26 mouse cellular contexts compared by ENCODE assay signal in the genomic region with DNA sequence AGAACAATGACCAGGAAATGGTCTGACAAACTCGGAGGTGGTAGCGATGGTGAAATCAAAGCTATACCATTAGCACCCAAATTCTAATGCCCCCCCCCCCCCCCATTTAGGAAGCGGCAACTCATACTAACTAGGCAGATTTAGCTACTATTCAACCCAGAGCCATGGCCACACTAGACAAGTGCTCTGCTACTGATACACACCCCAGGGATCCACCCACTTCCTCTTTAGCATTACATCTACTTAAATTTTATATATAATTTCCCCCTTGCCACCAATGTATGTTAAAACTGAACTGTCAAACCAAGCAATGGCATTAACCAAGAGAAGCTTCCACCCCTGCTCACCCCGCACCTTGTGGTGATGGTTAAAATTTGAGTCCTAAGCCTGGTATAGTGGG.
DNase-seq lines count a peak whose midpoint lies in the region; ATAC-seq and TF ChIP-seq lines count a peak whose summit lies in the region.
"Had no signal": no experiment of that assay in that cellular context is flagged by ENCODE, and none has a peak within 500 bp of the region (broad histone marks: within the 10 kb centered on the region; RNA-seq: fewer than 3 reads in every experiment).

No protein-coding gene starts in this region.

- H3K4me3 ChIP-seq in MEL (ENCODE audit: control insufficient read depth in 1 of 2, insufficient read depth in 1 of 2, low read depth in 2 of 2, low read length in 2 of 2) = no peak overlapping the region
- no peak overlapping the region for H3K4me3 ChIP-seq in midbrain, embryonic 13.5 days (replicated peaks)
- H3K4me3 ChIP-seq: embryonic facial prominence, embryonic 10.5 days; embryonic facial prominence, embryonic 13.5 days; erythroblast, embryonic 14.5 days; forebrain, embryonic 12.5 days; hindbrain, embryonic 12.5 days; hindbrain, embryonic 15.5 days had no signal

- no peaks in the 10 kb centered on the region for H3K9me3 ChIP-seq in MEL (replicated peaks; ENCODE audit: insufficient read depth, low read length)
- no peaks in the 10 kb centered on the region for H3K9me3 ChIP-seq in midbrain, embryonic 13.5 days
- H3K9me3 ChIP-seq: embryonic facial prominence, embryonic 10.5 days; embryonic facial prominence, embryonic 13.5 days; forebrain, embryonic 12.5 days; hindbrain, embryonic 12.5 days; hindbrain, embryonic 15.5 days had no signal

- H3K4me2 ChIP-seq in midbrain, embryonic 13.5 days (replicated peaks) = no peak overlapping the region
- H3K4me2 ChIP-seq: embryonic facial prominence, embryonic 13.5 days; forebrain, embryonic 12.5 days; heart, embryonic 11.5 days; hindbrain, embryonic 12.5 days; hindbrain, embryonic 15.5 days had no signal

- DNase-seq in MEL (ENCODE audit: low read depth, low spot score) = peak; percentile 70
- DNase-seq in MEL-GATA-1-ER (ENCODE audit: extremely low read depth, low read depth) = peak; percentile 61
- no peak for DNase-seq in right cerebral cortex, postnatal 10 days (ENCODE audit: low spot score in 2 of 2)
- DNase-seq in spleen, adult 12 weeks (ENCODE audit: low spot score) = no peak
- DNase-seq: adrenal gland, postnatal 10 days; adrenal gland, postnatal 36 days; cerebellum, adult 18-20 months; cerebellum, adult 9-10 months; cerebellum, postnatal 25 days; embryo, embryonic 11 days; gastrocnemius, postnatal 10 days; gastrocnemius, postnatal 36 days; heart, adult 11 months had no signal

- no peaks in the 10 kb centered on the region for H3K79me2 ChIP-seq in MEL (ENCODE audit: control insufficient read depth, insufficient read depth, low read length, poor library complexity)

- H3K27me3 ChIP-seq in MEL (ENCODE audit: control insufficient read depth in 1 of 2, insufficient read depth in 2 of 2, low read length in 2 of 2) = no peaks in the 10 kb centered on the region
- H3K27me3 ChIP-seq in midbrain, embryonic 13.5 days = no peaks in the 10 kb centered on the region
- H3K27me3 ChIP-seq: hindbrain, embryonic 12.5 days; hindbrain, embryonic 15.5 days had no signal

- peaks cover 0 to 23% of the 10 kb centered on the region in 2 experiments; a peak in 2 of 4 replicates for H3K36me3 ChIP-seq in MEL (ENCODE audit: control insufficient read depth in 1 of 2, insufficient read depth in 2 of 2, low read length in 2 of 2)
- H3K36me3 ChIP-seq in midbrain, embryonic 13.5 days = no peaks in the 10 kb centered on the region
- H3K36me3 ChIP-seq: embryonic facial prominence, embryonic 10.5 days; embryonic facial prominence, embryonic 13.5 days; forebrain, embryonic 12.5 days; hindbrain, embryonic 12.5 days; hindbrain, embryonic 15.5 days had no signal

- WGBS in midbrain, embryonic 13.5 days = 94% methylated on average over 4 of the region's 4 CpGs

- H3K9ac ChIP-seq in MEL (ENCODE audit: control insufficient read depth, low read depth, low read length, poor library complexity, severe bottlenecking) = no peak overlapping the region
- no peak overlapping the region for H3K9ac ChIP-seq in midbrain, embryonic 13.5 days (replicated peaks)
- H3K9ac ChIP-seq: embryonic facial prominence, embryonic 13.5 days; forebrain, embryonic 12.5 days; hindbrain, embryonic 12.5 days; hindbrain, embryonic 15.5 days had no signal

- no peak for TF ChIP-seq RAD21 in MEL (IDR thresholded peaks at IDR 0.05; ENCODE audit: low read depth, low read length)

- no peak for TF ChIP-seq EP300 in MEL (IDR thresholded peaks at IDR 0.05; ENCODE audit: low read depth in 1 of 2, low read length in 2 of 2)

- peaks cover 6 to 21% of the 10 kb centered on the region in 2 experiments for H3K4me1 ChIP-seq in MEL (ENCODE audit: control insufficient read depth in 1 of 2, insufficient read depth in 2 of 2, low read length in 2 of 2)
- peaks cover 20% of the 10 kb centered on the region for H3K4me1 ChIP-seq in midbrain, embryonic 13.5 days (replicated peaks)

- no peak overlapping the region for H3K27ac ChIP-seq in MEL (ENCODE audit: control insufficient read depth, low read depth, low read length)
- H3K27ac ChIP-seq in midbrain, embryonic 13.5 days = no peak overlapping the region
- H3K27ac ChIP-seq: embryonic facial prominence, embryonic 10.5 days; embryonic facial prominence, embryonic 13.5 days; forebrain, embryonic 12.5 days; hindbrain, embryonic 12.5 days; hindbrain, embryonic 15.5 days had no signal

- no peak for TF ChIP-seq POLR2A in MEL (IDR thresholded peaks at IDR 0.05; ENCODE audit: control insufficient read depth in 1 of 2, insufficient read depth in 1 of 2, low read depth in 1 of 2, low read length in 2 of 2, poor library complexity in 1 of 2)

- ATAC-seq in megakaryocyte, adult 5-6 weeks (ENCODE audit: poor library complexity, severe bottlenecking) = peak; percentile 39; the same call in 1 of the 2 replicates
- peak; percentile 23; the same call in 1 of the 2 replicates for ATAC-seq in neutrophil, adult 5-6 weeks (ENCODE audit: extremely low read depth, insufficient number of reproducible peaks, low FRiP score, poor library complexity, severe bottlenecking)
- ATAC-seq in midbrain, embryonic 13.5 days = no peak
- ATAC-seq: CD4-positive, CD25-positive, alpha-beta regulatory T cell, adult 4 months; forebrain, embryonic 16.5 days; Patski had no signal

- no peak for TF ChIP-seq CTCF in MEL (IDR thresholded peaks at IDR 0.05 in 2 of 3, conservative IDR thresholded peaks at IDR 0.05 in 1 of 3; ENCODE audit: control insufficient read depth in 1 of 3, insufficient read depth in 1 of 3, low read depth in 2 of 3, low read length in 3 of 3, poor library complexity in 1 of 3, severe bottlenecking in 1 of 3)

TF ChIP-seq in MEL, 35 proteins besides CTCF, POLR2A, EP300 and RAD21:
- TF ChIP-seq NELFE (IDR thresholded peaks at IDR 0.05; ENCODE audit: low read depth, low read length) (no peak), GATA1 (IDR thresholded peaks at IDR 0.05; ENCODE audit: low read depth, low read length) (0 out of 2 replicates have a peak, but pooled peaks have one; percentile 4)

Comparison
In these comparisons a context has a peak if more than half of its experiments do, and no peak if none do; other contexts are left out.
1. DNase-seq: peak in MEL (single experiment) and MEL-GATA-1-ER (single experiment); none in right cerebral cortex, postnatal 10 days (0 of 2) and spleen, adult 12 weeks (single experiment).